Mouse (Mus musculus) C2C12 (cell line): ENCODE measurements around the gene 4933424G06Rik.

Experiments
- CTCF ChIP-seq: IDR thresholded peaks from one replicate; pipeline ENCODE4 v1.5.1; 2011; ENCODE audit not compliant: control insufficient read depth, insufficient read depth, insufficient read length
- MAX ChIP-seq: IDR thresholded peaks from one replicate; pipeline ENCODE4 v1.6.1; 2011; ENCODE audit warnings: mild to moderate bottlenecking, control low read depth

GRCm38 (mm10) chr1:36670256-36670655 is 39.7 kb upstream of the 4933424G06Rik start:
- TF ChIP-seq CTCF (no peak), MAX (no peak)
